Mouse (Mus musculus): ENCODE measurements around the gene Myl12a.

DNA sequence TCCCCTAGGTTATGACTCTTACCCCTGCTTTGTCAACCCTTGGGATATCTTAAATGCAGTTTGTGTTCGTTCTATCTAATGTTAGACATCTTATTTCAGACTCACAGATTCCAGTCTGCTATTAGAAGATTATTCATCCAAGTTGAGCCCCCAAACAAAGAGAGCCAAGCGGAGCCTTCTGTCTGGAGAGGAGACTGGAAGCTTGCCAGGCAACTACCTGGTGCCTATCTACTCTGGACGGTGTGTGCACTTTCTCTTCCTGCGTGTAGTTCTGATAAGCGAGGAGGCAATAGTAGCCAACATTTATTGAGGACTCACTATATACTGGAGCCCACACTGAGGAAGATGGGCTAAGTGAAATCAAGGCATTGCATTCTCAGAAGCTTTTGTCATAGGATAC, 31.8 kb upstream of the Myl12a start:
- TF ChIP-seq CTCF (conservative IDR thresholded peaks at IDR 0.05; ENCODE audit: low read length) (no peak), NANOG (IDR thresholded peaks at IDR 0.05; ENCODE audit: borderline replicate concordance, low read length) (no peak)

All from E14TG2a.4 (cell line).